Mouse (Mus musculus): ENCODE measurements around the gene Nat14. TPM values are rescaled to one million over a fixed set of nuclear protein-coding genes. Genes with fewer than 3 reads are reported as not detected.

Nat14 gene
- polyA plus RNA-seq, 1 experiment from 2014 or later, result 3.9 TPM

DNA sequence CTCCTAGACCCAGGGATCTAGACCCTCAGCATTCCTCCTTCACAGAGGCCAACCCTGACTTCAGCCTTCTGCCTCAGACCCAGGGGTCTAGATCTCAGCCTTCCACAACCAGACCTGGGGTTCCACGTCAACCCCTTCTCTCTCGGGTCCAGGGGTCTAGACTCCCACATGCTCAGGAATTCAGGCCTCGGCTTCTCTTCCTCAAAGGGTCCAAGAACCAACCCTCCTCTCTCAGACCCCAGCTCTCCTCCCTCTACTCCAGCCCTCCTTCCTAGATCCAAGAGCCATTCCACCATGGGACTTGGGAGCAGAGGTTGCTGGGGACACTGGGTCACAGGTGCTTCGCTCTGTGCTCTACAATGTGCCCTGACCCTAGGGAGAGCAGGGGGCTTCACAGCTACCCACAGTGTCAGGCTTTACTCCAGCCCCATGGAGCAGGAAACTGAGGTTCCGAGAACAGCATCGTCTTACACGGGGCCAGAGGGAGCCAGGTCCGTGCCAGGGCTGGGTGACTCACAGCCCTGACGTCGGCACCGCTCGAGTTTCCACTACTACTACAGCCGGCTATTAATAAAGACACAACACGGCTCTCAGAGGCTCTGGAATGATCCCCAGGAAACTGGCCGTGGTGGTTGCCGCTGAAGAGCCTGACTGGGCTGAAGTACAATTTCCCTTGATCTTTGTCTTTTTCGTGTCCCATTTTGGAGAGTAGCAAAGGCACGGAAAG, 50.7 kb downstream of the Nat14 start:
- Histone ChIP-seq H3K36me3 (ENCODE audit: control insufficient read depth, insufficient read depth) (no peaks in the 10 kb centered on the region), H3K4me3 (ENCODE audit: low read length) (no peak overlapping the region), H3K4me2 (ENCODE audit: low read depth, low read length) (no peak overlapping the region), H3K27me3 (ENCODE audit: control insufficient read depth, insufficient read depth, low read length) (no peaks in the 10 kb centered on the region), H3K9ac (ENCODE audit: low read length) (no peak overlapping the region), H3K9me3 (replicated peaks; ENCODE audit: control insufficient read depth, low read length) (0 out of 2 replicates have a peak, but pooled peaks cover 2% of the 10 kb centered on the region), H3K27ac (ENCODE audit: low read length) (peak overlapping the region; percentile 61), H3K4me1 (ENCODE audit: control insufficient read depth, insufficient read depth, low read length) (peaks cover 9% of the 10 kb centered on the region)
- WGBS, result 35% methylated on average over 18 of the region's 18 CpGs
- peak; percentile 85 for ATAC-seq (replicated peaks; ENCODE audit: extremely low read depth, insufficient read depth, low FRiP score)

Other genes starting within 250 kb of the Nat14 start
- gene Hspbp1, start 237.0 kb upstream of the Nat14 start, polyA plus RNA-seq (2015; fragmentation: Nextera tagmentation; extraction: Ambion mirVana), result 76.6 and 82.0 TPM in 2 replicates
- gene Brsk1, start 231.4 kb upstream of the Nat14 start, polyA plus RNA-seq (2015; fragmentation: Nextera tagmentation; extraction: Ambion mirVana), result 0.49 and 1.1 TPM in 2 replicates
- gene Tmem150b, start 196.8 kb upstream of the Nat14 start, polyA plus RNA-seq (2015; fragmentation: Nextera tagmentation; extraction: Ambion mirVana), result 0.06 and 0.33 TPM in 2 replicates
- gene Kmt5c, start 181.9 kb upstream of the Nat14 start, polyA plus RNA-seq (2015; fragmentation: Nextera tagmentation; extraction: Ambion mirVana), result 53.6 and 59.0 TPM in 2 replicates
- 24.1 and 32.0 TPM in 2 replicates for gene Cox6b2, start 168.9 kb upstream of the Nat14 start, polyA plus RNA-seq (2015; fragmentation: Nextera tagmentation; extraction: Ambion mirVana)
- not detected in 2 replicates for gene Fam71e2, start 150.7 kb upstream of the Nat14 start, polyA plus RNA-seq (2015; fragmentation: Nextera tagmentation; extraction: Ambion mirVana)
- 0.11 and 0.20 TPM in 2 replicates for gene Il11, start 139.2 kb upstream of the Nat14 start, polyA plus RNA-seq (2015; fragmentation: Nextera tagmentation; extraction: Ambion mirVana)
- not detected in 2 replicates for gene Tmem190, start 139.1 kb upstream of the Nat14 start, polyA plus RNA-seq (2015; fragmentation: Nextera tagmentation; extraction: Ambion mirVana)
- 5.8 and 6.7 TPM in 2 replicates for gene Tmem238, start 132.4 kb upstream of the Nat14 start, polyA plus RNA-seq (2015; fragmentation: Nextera tagmentation; extraction: Ambion mirVana)
- gene Rpl28, start 129.2 kb upstream of the Nat14 start, polyA plus RNA-seq (2015; fragmentation: Nextera tagmentation; extraction: Ambion mirVana), result 191 and 205 TPM in 2 replicates
- 338 and 342 TPM in 2 replicates for gene Ube2s, start 109.4 kb upstream of the Nat14 start, polyA plus RNA-seq (2015; fragmentation: Nextera tagmentation; extraction: Ambion mirVana)
- 0.05 and 0.07 TPM in 2 replicates for gene Shisa7, start 77.3 kb upstream of the Nat14 start, polyA plus RNA-seq (2015; fragmentation: Nextera tagmentation; extraction: Ambion mirVana)
- 5.6 and 6.3 TPM in 2 replicates for gene Isoc2b, start 51.8 kb upstream of the Nat14 start, polyA plus RNA-seq (2015; fragmentation: Nextera tagmentation; extraction: Ambion mirVana)
- gene Isoc2a, start 44.9 kb upstream of the Nat14 start, polyA plus RNA-seq (2015; fragmentation: Nextera tagmentation; extraction: Ambion mirVana), result 2.0 and 2.1 TPM in 2 replicates
- gene Gm36210, start 15.5 kb upstream of the Nat14 start, polyA plus RNA-seq (2015; fragmentation: Nextera tagmentation; extraction: Ambion mirVana), result 0.11 TPM in 1 of 2 replicates, not detected in the other
- gene Zfp628, start 6.8 kb upstream of the Nat14 start, polyA plus RNA-seq (2015; fragmentation: Nextera tagmentation; extraction: Ambion mirVana), result 2.2 and 2.5 TPM in 2 replicates
- 2.6 and 2.7 TPM in 2 replicates for gene Ssc5d, start 3.8 kb downstream of the Nat14 start, polyA plus RNA-seq (2015; fragmentation: Nextera tagmentation; extraction: Ambion mirVana)
- 5.9 and 10.4 TPM in 2 replicates for gene Sbk2, start 42.4 kb downstream of the Nat14 start, polyA plus RNA-seq (2015; fragmentation: Nextera tagmentation; extraction: Ambion mirVana)
- 0.72 and 0.84 TPM in 2 replicates for gene Sbk3, start 49.1 kb downstream of the Nat14 start, polyA plus RNA-seq (2015; fragmentation: Nextera tagmentation; extraction: Ambion mirVana)
- gene Zfp579, start 74.1 kb downstream of the Nat14 start, polyA plus RNA-seq (2015; fragmentation: Nextera tagmentation; extraction: Ambion mirVana), result 25.8 and 31.3 TPM in 2 replicates
- gene Zfp524, start 92.4 kb downstream of the Nat14 start, polyA plus RNA-seq (2015; fragmentation: Nextera tagmentation; extraction: Ambion mirVana), result 14.1 and 15.1 TPM in 2 replicates
- gene Fiz1, start 92.7 kb downstream of the Nat14 start, polyA plus RNA-seq (2015; fragmentation: Nextera tagmentation; extraction: Ambion mirVana), result 25.6 and 26.2 TPM in 2 replicates
- gene Gm44973, start 93.5 kb downstream of the Nat14 start, polyA plus RNA-seq (2015; fragmentation: Nextera tagmentation; extraction: Ambion mirVana), result 0.95 TPM in 1 of 2 replicates, not detected in the other
- gene Zfp865, start 98.3 kb downstream of the Nat14 start, polyA plus RNA-seq (2015; fragmentation: Nextera tagmentation; extraction: Ambion mirVana), result 3.9 and 4.0 TPM in 2 replicates
- 1.5 and 2.3 TPM in 2 replicates for gene Ccdc106, start 98.5 kb downstream of the Nat14 start, polyA plus RNA-seq (2015; fragmentation: Nextera tagmentation; extraction: Ambion mirVana)
- gene 4632433K11Rik, start 112.1 kb downstream of the Nat14 start, polyA plus RNA-seq (2015; fragmentation: Nextera tagmentation; extraction: Ambion mirVana), result not detected in 2 replicates
- gene Zfp784, start 116.4 kb downstream of the Nat14 start, polyA plus RNA-seq (2015; fragmentation: Nextera tagmentation; extraction: Ambion mirVana), result 6.3 and 6.8 TPM in 2 replicates
- 14.9 and 15.2 TPM in 2 replicates for gene Zfp580, start 129.5 kb downstream of the Nat14 start, polyA plus RNA-seq (2015; fragmentation: Nextera tagmentation; extraction: Ambion mirVana)
- gene U2af2, start 140.1 kb downstream of the Nat14 start, polyA plus RNA-seq (2015; fragmentation: Nextera tagmentation; extraction: Ambion mirVana), result 72.8 and 75.3 TPM in 2 replicates
- 55.8 and 56.9 TPM in 2 replicates for gene Epn1, start 158.2 kb downstream of the Nat14 start, polyA plus RNA-seq (2015; fragmentation: Nextera tagmentation; extraction: Ambion mirVana)
- not detected in 2 replicates for gene Rfpl4, start 194.9 kb downstream of the Nat14 start, polyA plus RNA-seq (2015; fragmentation: Nextera tagmentation; extraction: Ambion mirVana)
- 1.8 and 2.7 TPM in 2 replicates for gene Rasl2-9, start 203.9 kb downstream of the Nat14 start, polyA plus RNA-seq (2015; fragmentation: Nextera tagmentation; extraction: Ambion mirVana)
- 0.01 TPM in 1 of 2 replicates, not detected in the other for gene Vmn1r55, start 227.6 kb downstream of the Nat14 start, polyA plus RNA-seq (2015; fragmentation: Nextera tagmentation; extraction: Ambion mirVana)